Mouse (Mus musculus) limb, embryonic 14.5 days (tissue): Measurements from ENCODE around the gene Mcu. TPM values are rescaled to one million over a fixed set of nuclear protein-coding genes. Genes with fewer than 3 reads are reported as not detected.

ENCODE experiments used
- ATAC-seq: fragments of 200-750 bp; cut with Nextera tagmentation; 2 replicates; pipeline ENCODE4 v1.8.0; 2017; ENCODE audit warnings: low read depth, moderate number of reproducible peaks, moderate TSS enrichment; ENCODE audit not compliant: low FRiP score
- DNase-seq: peaks from one replicate; pipeline ENCODE4 v3.0.0-alpha.2; 2015; ENCODE audit warnings: low spot score
- H3K27ac ChIP-seq: fragments of 300-500 bp; sonication (generic); replicated peaks from 2 replicates; pipeline ENCODE4 v1.5.1; 2014; ENCODE audit warnings: low read depth, mild to moderate bottlenecking, low read length, moderate library complexity, mixed read lengths
- H3K27me3 ChIP-seq: fragments of 300-500 bp; sonication (generic); 2 replicates; pipeline ENCODE4 v1.6.1; 2014; ENCODE audit warnings: low read length, mixed read lengths; ENCODE audit not compliant: control insufficient read depth, insufficient read depth
- H3K36me3 ChIP-seq: fragments of 300-500 bp; sonication (generic); 2 replicates; pipeline ENCODE4 v1.6.1; 2014; ENCODE audit warnings: mild to moderate bottlenecking, low read length, moderate library complexity, mixed read lengths; ENCODE audit not compliant: control insufficient read depth, insufficient read depth
- H3K4me1 ChIP-seq: fragments of 300-500 bp; sonication (generic); 2 replicates; pipeline ENCODE4 v1.6.1; 2014; ENCODE audit warnings: antibody characterized with exemption, low read length, mixed read lengths; ENCODE audit not compliant: control insufficient read depth, insufficient read depth
- H3K4me2 ChIP-seq: fragments of 300-500 bp; sonication (generic); replicated peaks from 2 replicates; pipeline ENCODE4 v1.6.1; 2014; ENCODE audit warnings: low read depth, mild to moderate bottlenecking, low read length, moderate library complexity; ENCODE audit not compliant: severe bottlenecking
- H3K4me3 ChIP-seq: fragments of 300-500 bp; sonication (generic); replicated peaks from 2 replicates; pipeline ENCODE4 v1.5.1; 2014; ENCODE audit warnings: low read length
- H3K9ac ChIP-seq: fragments of 300-500 bp; sonication (generic); 2 replicates; pipeline ENCODE4 v1.6.1; 2014; ENCODE audit warnings: mild to moderate bottlenecking, low read depth, low read length, moderate library complexity; ENCODE audit not compliant: severe bottlenecking
- H3K9me3 ChIP-seq: fragments of 300-500 bp; sonication (generic); 2 replicates; pipeline ENCODE4 v1.6.1; 2016; ENCODE audit warnings: low read length; ENCODE audit not compliant: control insufficient read depth
- POLR2A ChIP-seq: fragments of 200-500 bp; IDR thresholded peaks from 2 replicates; pipeline ENCODE4 v1.8.0; 2012; ENCODE audit warnings: inconsistent platforms, mild to moderate bottlenecking, moderate library complexity, borderline replicate concordance; ENCODE audit not compliant: insufficient read depth, insufficient read length; ENCODE audit errors: extremely low read depth
- WGBS: fragments of 180-500 bp; shearing (Covaris S2); extraction: QIAGEN DNeasy Blood & Tissue Kit; methylation state at CpG from one replicate; pipeline ENCODE4 v1.1.7; 2014; 5-methylcytosine and 5-hydroxymethylcytosine counted together
- polyA plus RNA-seq, 2 experiments: library from polyadenylated mRNA; depleted of rRNA in 1 of 2; stranded (reverse) in 1 of 2; unstranded in 1 of 2; fragments of >200 nt; fragmentation: Nextera tagmentation in 1 of 2; extraction: Ambion mirVana in 1 of 2; gene quantifications; 2 replicates each; pipeline versions ENCODE4 v1.2.1 to v1.2.3; 2012 to 2014

The Mcu gene
- polyA plus RNA-seq, 2 experiments, result 34.5 to 54.2 TPM

- ATAC-seq, result no peak
- H3K36me3 ChIP-seq, result peaks cover 15% of the 10 kb centered on the region
- H3K27ac ChIP-seq, result no peak overlapping the region
- DNase-seq, result no peak
- H3K4me3 ChIP-seq, result no peak overlapping the region
- WGBS, result 85% methylated on average over 1 of the region's 1 CpGs
- H3K9ac ChIP-seq, result no peak overlapping the region
- H3K4me1 ChIP-seq, result peaks cover 4% of the 10 kb centered on the region; the same call in 1 of the 2 replicates
- no peak for TF ChIP-seq POLR2A
- no peak overlapping the region for H3K4me2 ChIP-seq
- peaks cover 8% of the 10 kb centered on the region; the same call in 1 of the 2 replicates for H3K9me3 ChIP-seq
- H3K27me3 ChIP-seq, result no peaks in the 10 kb centered on the region
Measured at GRCm38 (mm10) chr10:59489411-59489810, 127.1 kb downstream of the Mcu start.

- no peak overlapping the region for H3K27ac ChIP-seq
- no peak for DNase-seq
- H3K9ac ChIP-seq, result no peak overlapping the region
- H3K9me3 ChIP-seq, result peaks cover 8% of the 10 kb centered on the region; the same call in 1 of the 2 replicates
- H3K36me3 ChIP-seq, result peaks cover 15% of the 10 kb centered on the region
- peaks cover 7% of the 10 kb centered on the region; the same call in 1 of the 2 replicates for H3K4me1 ChIP-seq
- no peak overlapping the region for H3K4me3 ChIP-seq
- ATAC-seq, result no peak
- no peaks in the 10 kb centered on the region for H3K27me3 ChIP-seq
- no peak for TF ChIP-seq POLR2A
- WGBS, result 75% methylated on average over 2 of the region's 2 CpGs
- no peak overlapping the region for H3K4me2 ChIP-seq
Measured at GRCm38 (mm10) chr10:59487351-59487750, 129.1 kb downstream of the Mcu start.

GRCm38 (mm10) chr10:59484318-59484717, 132.2 kb downstream of the Mcu start:
- DNase-seq, result peak; percentile 49
- WGBS, result 65% methylated on average over 6 of the region's 6 CpGs
- TF ChIP-seq POLR2A, result no peak

GRCm38 (mm10) chr10:59481381-59481780, 135.1 kb downstream of the Mcu start:
- peaks cover 9% of the 10 kb centered on the region; the same call in 1 of the 2 replicates for H3K9me3 ChIP-seq
- WGBS, result 91% methylated on average over 5 of the region's 5 CpGs
- H3K36me3 ChIP-seq, result no peaks in the 10 kb centered on the region
- DNase-seq, result no peak
- TF ChIP-seq POLR2A, result no peak
- no peak for ATAC-seq
- H3K9ac ChIP-seq, result no peak overlapping the region
- peaks cover 7% of the 10 kb centered on the region; the same call in 1 of the 2 replicates for H3K4me1 ChIP-seq
- H3K4me3 ChIP-seq, result no peak overlapping the region
- no peak overlapping the region for H3K27ac ChIP-seq
- no peak overlapping the region for H3K4me2 ChIP-seq
- no peaks in the 10 kb centered on the region for H3K27me3 ChIP-seq

More at GRCm38 (mm10) chr10:59484318-59484717, 132.2 kb downstream of the Mcu start:
- Histone ChIP-seq H3K4me2 (no peak overlapping the region), H3K9me3 (peaks cover 9% of the 10 kb centered on the region; the same call in 1 of the 2 replicates), H3K27ac (no peak overlapping the region), H3K36me3 (peaks cover 8% of the 10 kb centered on the region; the same call in 1 of the 2 replicates), H3K9ac (no peak overlapping the region), H3K4me3 (no peak overlapping the region), H3K4me1 (peaks cover 7% of the 10 kb centered on the region; the same call in 1 of the 2 replicates), H3K27me3 (no peaks in the 10 kb centered on the region)
- peak; percentile 41; the same call in 1 of the 2 replicates for ATAC-seq

GRCm38 (mm10) chr10:59470451-59470850, 146.0 kb downstream of the Mcu start:
- DNase-seq (no peak), ATAC-seq (no peak)
- H3K27ac ChIP-seq, result no peak overlapping the region; the same call in 1 of the 2 replicates
- H3K27me3 ChIP-seq, result no peaks in the 10 kb centered on the region
- no peak overlapping the region for H3K4me2 ChIP-seq
- H3K36me3 ChIP-seq, result peaks cover 3% of the 10 kb centered on the region; the same call in 1 of the 2 replicates
- TF ChIP-seq POLR2A, result no peak
- peaks cover 5% of the 10 kb centered on the region; the same call in 1 of the 2 replicates for H3K4me1 ChIP-seq
- H3K9ac ChIP-seq, result no peak overlapping the region
- 62% methylated on average over 5 of the region's 5 CpGs for WGBS
- no peak overlapping the region for H3K4me3 ChIP-seq
- no peaks in the 10 kb centered on the region for H3K9me3 ChIP-seq

- Histone ChIP-seq H3K9ac (no peak overlapping the region), H3K36me3 (peaks cover 5% of the 10 kb centered on the region; the same call in 1 of the 2 replicates), H3K27me3 (no peaks in the 10 kb centered on the region), H3K4me2 (no peak overlapping the region), H3K9me3 (no peaks in the 10 kb centered on the region), H3K27ac (no peak overlapping the region), H3K4me1 (peaks cover 5% of the 10 kb centered on the region; the same call in 1 of the 2 replicates), H3K4me3 (no peak overlapping the region)
- TF ChIP-seq POLR2A, result no peak
- DNase-seq (no peak), ATAC-seq (no peak)
- WGBS, result 90% methylated on average over 12 of the region's 12 CpGs
Measured at GRCm38 (mm10) chr10:59467297-59467696, 149.2 kb downstream of the Mcu start.
